In genomic region chr1:133132388-133133326, GRCm38 (mm10) we compare ENCODE assay signal across 8 mouse cellular contexts. TPM values are rescaled to one million over a fixed set of nuclear protein-coding genes. Genes with fewer than 3 reads are reported as not detected.
A peak's percentile ranks its signal among the peaks of the same experiment; 100 is the strongest.
DNase-seq lines count a peak whose midpoint lies in the region; ATAC-seq and TF ChIP-seq lines count a peak whose summit lies in the region.

No protein-coding gene starts in this region.

- H3K27me3 ChIP-seq in G1E (ENCODE audit: insufficient read depth, low read length): no peaks in the 10 kb centered on the region
- H3K27me3 ChIP-seq in forebrain, postnatal 0 days (ENCODE audit: insufficient read depth, low read length): no peaks in the 10 kb centered on the region
- no peaks in the 10 kb centered on the region for H3K27me3 ChIP-seq in limb, embryonic 11.5 days (ENCODE audit: control insufficient read depth, insufficient read depth, low read length)
- no peaks in the 10 kb centered on the region for H3K27me3 ChIP-seq in neural tube, embryonic 15.5 days (replicated peaks)

- H3K9ac ChIP-seq in forebrain, postnatal 0 days: peak overlapping the region; percentile 97
- H3K9ac ChIP-seq in limb, embryonic 11.5 days (ENCODE audit: low read length): peak overlapping the region; percentile 93
- H3K9ac ChIP-seq in neural tube, embryonic 15.5 days (replicated peaks): peak overlapping the region; percentile 97

- intact Hi-C loops in gastrocnemius, adult 2 months (cut with DNase I): loop anchor here (10.0 kb wide), 1 partner anchor 952 kb away; no protein-coding TSS in a partner anchor

- no peak for DNase-seq in gastrocnemius, adult 2 months
- DNase-seq in gastrocnemius, adult 18-20 months (ENCODE audit: low spot score): no peak
- DNase-seq in G1E (ENCODE audit: low spot score): no peak
- no peak for DNase-seq in forebrain, postnatal 0 days
- DNase-seq in limb, embryonic 11.5 days (ENCODE audit: low spot score): no peak
- no peak for DNase-seq in ovary, adult 18-20 months (ENCODE audit: low spot score)
- DNase-seq in layer of hippocampus, postnatal 25 days (ENCODE audit: extremely low spot score in 1 of 2, low spot score in 1 of 2): no peak

- ATAC-seq in G1E (ENCODE audit: extremely low read depth, insufficient number of reproducible peaks, low FRiP score, poor library complexity, severe bottlenecking): no peak
- no peak for ATAC-seq in forebrain, postnatal 0 days
- no peak for ATAC-seq in limb, embryonic 11.5 days (ENCODE audit: insufficient number of reproducible peaks, low FRiP score, low TSS enrichment, low read depth)
- no peak for ATAC-seq in neural tube, embryonic 15.5 days (ENCODE audit: low FRiP score)

- peak overlapping the region; percentile 94 for H3K4me2 ChIP-seq in forebrain, postnatal 0 days (ENCODE audit: low read depth)
- H3K4me2 ChIP-seq in limb, embryonic 11.5 days (ENCODE audit: low read depth, severe bottlenecking): peak overlapping the region; percentile 99
- peak overlapping the region; percentile 98 for H3K4me2 ChIP-seq in neural tube, embryonic 15.5 days

- peaks cover 46% of the 10 kb centered on the region for H3K4me1 ChIP-seq in G1E (ENCODE audit: insufficient read depth, low read depth, low read length)
- peaks cover 30% of the 10 kb centered on the region; the same call in 1 of the 2 replicates for H3K4me1 ChIP-seq in forebrain, postnatal 0 days (ENCODE audit: insufficient read depth)
- H3K4me1 ChIP-seq in limb, embryonic 11.5 days (ENCODE audit: control insufficient read depth, insufficient read depth, low read length): peaks cover 21% of the 10 kb centered on the region
- peaks cover 66% of the 10 kb centered on the region for H3K4me1 ChIP-seq in neural tube, embryonic 15.5 days

- 15% methylated on average over 26 of the region's 26 CpGs for WGBS in forebrain, postnatal 0 days
- WGBS in limb, embryonic 11.5 days: 16% methylated on average over 26 of the region's 26 CpGs
- WGBS in neural tube, embryonic 15.5 days: 9% methylated on average over 26 of the region's 26 CpGs

- no peaks in the 10 kb centered on the region for H3K9me3 ChIP-seq in G1E (replicated peaks)
- no peaks in the 10 kb centered on the region for H3K9me3 ChIP-seq in forebrain, postnatal 0 days (ENCODE audit: low read length)
- H3K9me3 ChIP-seq in limb, embryonic 11.5 days (ENCODE audit: control insufficient read depth, low read length): no peaks in the 10 kb centered on the region
- no peaks in the 10 kb centered on the region for H3K9me3 ChIP-seq in neural tube, embryonic 15.5 days (replicated peaks)

- H3K36me3 ChIP-seq in G1E (replicated peaks): peaks cover 54% of the 10 kb centered on the region
- H3K36me3 ChIP-seq in forebrain, postnatal 0 days (ENCODE audit: insufficient read depth): peaks cover 9% of the 10 kb centered on the region
- H3K36me3 ChIP-seq in limb, embryonic 11.5 days (ENCODE audit: control insufficient read depth, insufficient read depth, low read length): peaks cover 15% of the 10 kb centered on the region
- H3K36me3 ChIP-seq in neural tube, embryonic 15.5 days: peaks cover 10% of the 10 kb centered on the region

- no peak for TF ChIP-seq CTCF in gastrocnemius, adult 2 months (IDR thresholded peaks at IDR 0.05)
- no peak for TF ChIP-seq CTCF in G1E (IDR thresholded peaks at IDR 0.05; ENCODE audit: low read depth, low read length)
- no peak for TF ChIP-seq CTCF in forebrain, postnatal 0 days (IDR thresholded peaks at IDR 0.05; ENCODE audit: low read depth)

- peak overlapping the region; percentile 100 for H3K27ac ChIP-seq in gastrocnemius, adult 2 months
- no peak overlapping the region for H3K27ac ChIP-seq in forebrain, postnatal 0 days (ENCODE audit: low read depth, low read length)
- H3K27ac ChIP-seq in limb, embryonic 11.5 days (replicated peaks; ENCODE audit: low read depth, low read length): no peak overlapping the region
- peak overlapping the region; percentile 98; the same call in 1 of the 2 replicates for H3K27ac ChIP-seq in neural tube, embryonic 15.5 days (replicated peaks)

- peak overlapping the region; percentile 88 for H3K4me3 ChIP-seq in gastrocnemius, adult 2 months
- peak overlapping the region; percentile 78 for H3K4me3 ChIP-seq in G1E (ENCODE audit: low read depth, low read length)
- H3K4me3 ChIP-seq in forebrain, postnatal 0 days (ENCODE audit: low read depth, low read length): peak overlapping the region; percentile 96
- H3K4me3 ChIP-seq in limb, embryonic 11.5 days (ENCODE audit: low read depth, low read length): peak overlapping the region; percentile 98
- H3K4me3 ChIP-seq in neural tube, embryonic 15.5 days (replicated peaks): peak overlapping the region; percentile 80

RNA-seq across cellular contexts. Expression of gene Ppp1r15b, which starts 1.7 kb away (rescaled TPM):
- 10 to 100 TPM; 16.4 to 18.6 TPM for total RNA-seq in gastrocnemius, adult 2 months (2021)
- 10 to 100 TPM; 13.0 to 15.3 TPM for total RNA-seq in gastrocnemius, adult 18-20 months (2021)
- 100 and 105 TPM in 2 replicates for total RNA-seq in G1E (2014; fragmentation: Nextera tagmentation)
- 105 and 131 TPM in 2 replicates for total RNA-seq in G1E (2017)
- polyA plus RNA-seq in G1E (2012): 35.3 and 38.6 TPM in 2 replicates
- 35.0 and 49.5 TPM in 2 replicates for total RNA-seq in forebrain, postnatal 0 days (2014; rRNA removed)
- 13.9 and 18.7 TPM in 2 replicates for polyA plus RNA-seq in forebrain, postnatal 0 days (2015; fragmentation: Nextera tagmentation; extraction: Ambion mirVana)
- polyA plus RNA-seq in limb, embryonic 11.5 days (2014; fragmentation: Nextera tagmentation; extraction: Ambion mirVana): 46.7 and 55.6 TPM in 2 replicates
- 23.4 and 25.4 TPM in 2 replicates for polyA plus RNA-seq in neural tube, embryonic 15.5 days (2015; fragmentation: Nextera tagmentation; extraction: Ambion mirVana)
- total RNA-seq in layer of hippocampus, postnatal 25 days (2021): 10 to 100 TPM; 40.9 to 43.0 TPM

RNA-seq across cellular contexts. Expression of gene Plekha6, which starts 31.4 kb away (rescaled TPM):
- total RNA-seq in gastrocnemius, adult 2 months (2021): 10 to 100 TPM in 1 of 2 experiments, 1 to 10 TPM in 1; 7.4 to 12.5 TPM
- total RNA-seq in gastrocnemius, adult 18-20 months (2021): 10 to 100 TPM in 1 of 2 experiments, 1 to 10 TPM in 1; 8.1 to 10.6 TPM
- total RNA-seq in G1E (2014; fragmentation: Nextera tagmentation): not detected in 2 replicates
- 0.17 and 0.38 TPM in 2 replicates for total RNA-seq in G1E (2017)
- 0.02 and 0.07 TPM in 2 replicates for polyA plus RNA-seq in G1E (2012)
- 23.2 and 28.6 TPM in 2 replicates for total RNA-seq in forebrain, postnatal 0 days (2014; rRNA removed)
- polyA plus RNA-seq in forebrain, postnatal 0 days (2015; fragmentation: Nextera tagmentation; extraction: Ambion mirVana): 3.4 and 5.7 TPM in 2 replicates
- 0.75 and 0.87 TPM in 2 replicates for polyA plus RNA-seq in limb, embryonic 11.5 days (2014; fragmentation: Nextera tagmentation; extraction: Ambion mirVana)
- 17.1 and 20.5 TPM in 2 replicates for polyA plus RNA-seq in neural tube, embryonic 15.5 days (2015; fragmentation: Nextera tagmentation; extraction: Ambion mirVana)
- total RNA-seq in layer of hippocampus, postnatal 25 days (2021): 10 to 100 TPM; 34.4 to 52.1 TPM

Comparison
In these comparisons a context has a peak if more than half of its experiments do, and no peak if none do; other contexts are left out.
1. H3K27ac ChIP-seq: peak in gastrocnemius, adult 2 months (single experiment) and neural tube, embryonic 15.5 days (single experiment); none in forebrain, postnatal 0 days (single experiment) and limb, embryonic 11.5 days (single experiment).
2. RNA of gene Plekha6, which starts 31.4 kb away (total RNA-seq): 34.4 to 52.1 TPM in layer of hippocampus, postnatal 25 days, 23.2 to 28.6 TPM in forebrain, postnatal 0 days, 7.4 to 12.5 TPM in gastrocnemius, adult 2 months and 8.1 to 10.6 TPM in gastrocnemius, adult 18-20 months; 0.17 to 0.38 TPM in G1E; every median in the first group is over 4 times any median in the second.
3. Peak in every context shown above with its lines, with median percentiles within 50 percentile points of each other: H3K4me3 ChIP-seq, H3K4me2 ChIP-seq and H3K9ac ChIP-seq.